Mouse (Mus musculus) right cerebral cortex, postnatal 36 days (tissue): ENCODE data around the gene Cmya5.

Experiments used
- DNase-seq, 2 experiments: peaks; one replicate each; pipeline ENCODE4 v3.0.0; 2022; ENCODE audit warnings: low spot score in 2 of 2, mixed read lengths in 1 of 2

The Cmya5 gene

DNA sequence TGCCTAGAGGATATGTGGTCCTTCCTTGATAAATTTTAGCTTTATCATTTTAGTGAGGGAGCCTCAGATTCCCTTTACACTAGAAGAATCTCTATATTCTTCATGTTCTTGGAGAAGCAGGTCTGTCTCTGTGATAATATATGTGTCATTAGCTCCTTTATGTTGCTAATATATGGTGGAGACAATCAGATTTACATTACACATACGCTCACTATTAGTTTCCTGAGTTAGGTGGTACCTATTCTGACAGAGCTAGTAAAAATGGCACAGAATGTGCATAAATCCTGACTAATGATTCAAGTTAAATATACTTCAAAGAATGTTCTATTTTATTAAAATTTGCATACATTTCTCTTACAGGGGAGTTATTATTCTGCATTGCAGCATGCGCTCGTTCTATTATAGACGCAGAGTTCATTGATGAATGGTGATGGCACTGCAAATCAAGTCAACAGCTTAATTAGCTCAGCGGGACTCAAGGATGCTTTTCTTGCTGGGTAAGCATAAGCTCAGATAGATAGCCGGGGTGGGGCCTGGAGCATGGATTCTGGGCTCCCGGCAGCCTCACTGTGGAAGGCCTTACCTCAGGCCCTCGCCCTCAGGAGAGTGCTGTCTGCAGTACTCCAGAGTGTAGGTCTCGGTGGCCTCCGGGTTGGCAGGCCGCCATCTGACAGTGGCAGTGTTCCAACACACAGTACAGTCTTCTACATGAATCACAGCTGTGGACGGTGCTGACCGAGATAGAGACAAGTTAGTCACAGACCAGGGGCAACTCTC is 81.5 kb downstream of the Cmya5 start:
- DNase-seq: peak in 1 of 2 experiments; percentile 37

DNA sequence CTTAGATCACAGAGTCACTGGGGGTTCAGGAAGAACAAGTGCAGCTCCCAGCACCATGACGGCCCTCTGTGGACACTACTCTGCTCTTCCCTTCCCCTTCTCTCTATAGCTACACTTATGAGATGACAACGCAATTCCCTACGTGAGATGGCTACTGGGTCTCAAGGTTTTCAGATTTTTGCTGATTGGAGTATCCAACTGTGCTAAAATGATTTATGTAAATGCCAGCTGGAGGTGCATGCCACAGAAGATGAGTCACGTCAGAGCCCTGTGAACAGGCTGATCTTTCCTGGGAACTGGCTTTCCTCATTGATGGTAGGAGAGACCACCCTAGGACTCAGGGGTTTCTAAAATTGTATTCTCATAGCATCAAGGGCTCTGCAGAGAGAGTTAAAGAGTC is 83.2 kb downstream of the Cmya5 start:
- DNase-seq: no peak

DNA sequence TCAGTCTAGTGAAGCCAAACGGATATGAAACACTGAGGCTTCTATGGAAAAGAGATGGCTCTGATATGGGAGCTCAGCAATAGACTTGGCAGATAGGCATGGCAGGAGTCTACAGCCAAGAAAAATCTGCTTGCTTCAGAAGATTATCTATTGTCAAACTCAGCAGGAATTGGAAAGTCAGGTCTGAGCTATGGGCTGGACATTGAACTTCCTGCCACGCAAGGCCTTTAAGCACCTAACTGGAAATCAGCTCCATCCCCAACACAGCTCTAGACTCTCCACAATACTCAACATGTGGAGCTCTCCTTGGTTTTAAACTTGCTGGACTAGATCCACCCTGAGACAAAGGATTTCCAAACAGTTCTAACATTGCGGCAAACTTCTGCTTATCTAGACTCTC is 84.1 kb downstream of the Cmya5 start:
- DNase-seq: no peak

DNA sequence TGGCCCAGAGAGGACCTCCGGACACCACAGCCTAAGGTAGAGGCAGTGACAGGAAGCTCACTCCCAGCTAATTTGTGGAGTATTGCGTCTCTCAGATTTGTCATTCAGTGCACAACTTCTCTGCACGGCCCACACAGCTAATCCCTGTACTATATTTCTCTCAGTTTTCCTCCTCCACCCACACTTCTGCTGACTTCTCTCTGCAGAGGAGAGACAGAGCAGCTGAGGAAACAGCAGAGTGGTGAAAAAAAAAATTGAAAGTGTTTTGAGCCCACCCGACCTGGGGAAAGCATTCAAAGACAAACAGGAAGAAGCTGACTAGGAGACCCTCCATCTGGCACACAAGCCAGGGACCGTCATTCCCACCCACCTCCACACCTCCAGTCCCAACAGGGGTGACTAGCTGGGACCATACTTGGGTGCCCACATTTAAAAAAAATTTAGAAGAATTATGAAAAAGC is 85.9 kb downstream of the Cmya5 start:
- DNase-seq: peak; percentile 60 to 79

DNA sequence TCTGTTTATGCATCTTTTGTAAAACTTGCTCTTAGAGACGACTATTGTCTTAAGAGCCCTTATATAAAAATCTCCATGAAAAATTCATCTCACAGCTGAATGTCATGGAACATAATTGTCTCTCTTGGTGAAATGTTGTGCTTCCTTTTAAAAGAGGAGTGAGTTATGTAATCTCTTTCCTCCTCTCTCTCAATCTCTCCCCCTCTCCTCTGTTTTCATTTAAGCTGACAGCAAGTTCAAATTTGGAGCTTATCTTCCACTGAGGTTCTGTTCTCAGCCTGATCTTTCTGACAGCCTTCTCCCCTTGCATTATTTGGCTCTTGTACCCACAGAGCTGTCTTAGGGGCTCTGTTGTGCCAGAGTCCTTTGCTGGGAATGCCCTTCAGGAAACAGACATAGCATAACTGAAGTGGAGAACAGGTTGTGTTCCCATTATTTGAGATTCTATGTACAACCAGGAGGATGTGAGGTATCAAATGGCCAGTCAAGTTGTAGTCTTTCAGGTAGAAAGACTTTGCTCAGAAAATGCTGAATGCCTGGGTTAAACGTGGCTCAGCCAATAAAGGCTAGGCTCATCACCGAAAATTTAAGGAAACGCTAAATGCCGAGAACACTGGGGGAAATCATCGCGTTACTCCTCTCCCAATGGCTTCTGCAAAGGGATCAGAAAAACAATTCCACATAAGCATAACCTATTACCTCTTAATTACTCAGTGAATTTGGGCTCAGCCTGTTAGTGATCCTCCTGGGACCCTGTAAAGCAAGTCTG is 86.8 kb downstream of the Cmya5 start:
- DNase-seq: no peak

DNA sequence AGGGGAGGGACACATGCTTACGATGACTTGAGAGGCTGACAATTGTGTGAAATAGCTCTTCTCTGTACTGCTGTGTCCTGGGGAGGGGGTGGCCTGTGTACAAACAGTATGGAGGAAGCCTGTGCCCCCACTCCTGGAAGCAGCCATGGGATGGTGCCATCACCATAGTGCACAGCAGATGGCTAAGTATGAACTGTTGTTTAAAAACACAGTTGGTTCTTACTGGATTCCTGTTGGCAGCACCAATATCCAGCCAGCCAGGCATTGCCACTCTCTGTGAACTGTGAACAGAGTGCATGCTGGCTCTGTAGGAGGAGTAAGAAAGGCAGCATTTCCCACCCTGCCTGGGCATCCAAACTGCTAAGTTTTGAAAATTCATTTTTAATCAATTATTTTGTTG is 88.4 kb downstream of the Cmya5 start:
- DNase-seq: no peak

DNA sequence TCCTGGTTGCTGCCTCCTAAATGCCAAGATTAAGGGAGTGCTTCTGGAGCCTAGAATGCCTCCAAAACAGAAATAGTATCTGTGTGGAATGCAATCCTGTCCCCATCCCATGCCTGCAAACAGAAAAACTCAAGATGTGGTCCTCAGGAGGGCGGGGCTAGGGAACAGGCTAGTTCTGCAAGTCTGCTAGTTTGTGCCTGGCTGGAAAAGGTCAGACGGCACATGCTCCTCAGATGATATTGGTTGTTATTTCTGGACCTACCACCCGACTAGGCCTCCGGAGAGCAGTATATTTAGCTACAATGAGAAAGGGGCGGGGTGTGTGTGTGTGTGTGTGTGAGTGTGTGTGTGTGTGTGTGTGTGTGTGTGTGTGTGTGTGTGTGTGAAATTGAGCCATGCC is 93.0 kb downstream of the Cmya5 start:
- DNase-seq: no peak

DNA sequence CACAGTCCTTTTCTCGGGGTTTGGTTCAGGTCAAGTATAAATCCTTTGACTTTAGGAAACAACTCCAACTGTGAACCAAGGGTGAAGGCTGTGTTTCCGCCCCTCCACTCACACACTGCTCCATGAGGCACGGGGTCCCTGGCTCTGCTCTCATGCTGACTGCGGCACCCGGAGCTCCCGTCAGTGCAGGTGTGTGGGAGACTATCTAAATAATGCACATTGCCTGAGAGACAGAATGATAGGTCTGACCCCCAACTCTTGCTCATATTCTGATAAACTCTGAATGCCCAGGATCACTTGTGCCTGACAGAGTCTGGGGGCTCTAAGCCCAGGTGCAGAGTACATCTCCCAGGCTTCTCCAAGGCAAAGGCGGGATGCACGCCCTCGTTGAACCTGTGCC is 103.5 kb downstream of the Cmya5 start:
- DNase-seq: no peak

DNA sequence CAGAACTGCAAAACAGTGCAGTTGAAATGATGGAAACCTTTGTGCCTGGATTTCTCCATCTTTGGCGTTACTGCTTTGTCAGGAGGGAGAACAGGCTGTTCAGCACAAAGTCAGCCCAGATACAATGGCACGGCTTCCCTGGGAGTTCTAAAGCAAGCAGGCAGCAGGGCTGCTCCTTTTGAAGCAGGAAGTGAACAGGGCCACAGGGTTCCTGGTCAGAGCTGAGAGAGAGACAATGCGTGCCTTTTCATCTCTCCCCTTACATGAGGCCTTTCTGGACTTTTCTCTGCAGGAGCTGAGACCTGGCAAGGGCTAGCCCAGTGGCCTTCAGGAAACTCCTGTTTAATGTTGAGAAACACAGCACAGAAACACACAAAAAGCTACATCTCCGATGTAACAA is 108.3 kb downstream of the Cmya5 start:
- no peak for DNase-seq

DNA sequence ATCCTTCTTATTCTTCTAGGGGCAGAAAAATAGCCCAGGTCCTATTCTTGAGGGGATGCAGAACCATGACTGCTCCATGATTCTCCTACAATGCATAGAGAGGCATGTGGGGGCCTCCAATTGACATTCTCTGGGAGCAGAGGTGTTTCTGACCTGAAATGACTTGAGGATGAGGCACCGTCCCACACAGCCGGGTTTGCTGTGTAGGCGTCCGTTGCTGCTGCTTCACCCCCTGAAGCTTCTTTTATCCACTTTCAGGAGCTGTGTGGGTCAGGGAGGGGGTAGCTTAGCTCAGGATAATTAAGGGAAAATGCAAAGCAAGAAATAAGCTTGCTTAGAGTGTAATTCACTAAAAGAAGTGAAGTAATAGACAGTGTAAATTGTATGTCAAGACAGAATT is 115.2 kb downstream of the Cmya5 start:
- peak in 1 of 2 experiments; percentile 65 for DNase-seq

DNA sequence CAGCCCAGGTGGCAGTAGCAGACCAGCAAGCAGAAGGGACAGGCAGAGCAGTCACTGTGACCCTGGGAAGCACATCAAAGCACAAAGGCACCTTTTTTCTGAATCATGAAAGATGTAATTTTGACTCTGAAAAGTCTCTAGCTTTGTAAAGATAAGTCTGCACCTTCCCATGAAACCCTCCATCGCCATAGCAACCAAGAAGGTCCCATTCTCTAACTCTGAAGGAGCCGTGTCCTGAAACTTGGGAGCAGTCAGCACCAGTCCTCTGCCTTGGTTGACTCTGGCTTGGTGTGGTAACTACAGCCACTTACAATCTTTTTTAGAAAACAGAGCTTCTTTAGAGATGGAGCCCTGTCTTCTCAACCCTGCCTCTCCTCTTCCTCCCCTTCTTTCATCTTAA is 119.7 kb downstream of the Cmya5 start:
- DNase-seq: no peak

DNA sequence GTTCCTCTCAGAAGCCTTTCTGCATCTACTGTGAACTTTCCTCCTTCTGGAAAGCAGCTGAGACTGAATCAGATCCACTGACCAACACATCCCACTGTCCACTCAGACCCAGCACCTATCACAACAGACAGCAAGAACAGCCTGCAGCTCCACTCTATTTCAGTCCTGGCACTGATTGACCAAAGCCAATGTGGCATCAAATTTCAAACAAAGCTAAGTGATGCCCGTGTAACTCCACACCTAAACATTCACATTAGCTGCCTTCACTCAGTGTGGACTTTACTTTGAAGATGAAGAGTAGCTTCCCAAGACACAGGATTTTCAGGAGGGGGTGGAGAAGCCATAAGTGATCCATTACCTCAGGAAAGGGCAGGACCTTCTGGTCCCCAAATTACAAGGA is 122.4 kb downstream of the Cmya5 start:
- no peak for DNase-seq

DNA sequence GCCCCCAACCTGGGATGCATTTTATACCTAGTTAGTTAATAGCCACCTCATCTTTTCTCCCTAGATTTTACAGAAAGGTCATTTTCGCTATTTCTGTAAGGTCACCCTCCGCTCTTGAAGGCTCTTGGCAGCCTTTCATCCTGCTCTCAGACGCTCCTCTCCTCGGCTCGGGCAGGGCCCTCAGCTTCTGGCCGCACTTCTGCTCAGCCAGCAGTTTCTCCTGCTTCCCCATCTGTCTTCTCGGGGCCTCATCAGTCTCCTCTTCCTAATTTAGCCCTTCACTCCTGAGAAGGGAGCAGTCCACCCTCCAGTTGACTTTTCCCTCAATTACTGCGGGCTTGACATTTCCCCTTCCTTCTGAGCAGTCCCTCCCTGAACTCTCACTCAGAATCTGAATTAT is 131.6 kb downstream of the Cmya5 start:
- no peak for DNase-seq

DNA sequence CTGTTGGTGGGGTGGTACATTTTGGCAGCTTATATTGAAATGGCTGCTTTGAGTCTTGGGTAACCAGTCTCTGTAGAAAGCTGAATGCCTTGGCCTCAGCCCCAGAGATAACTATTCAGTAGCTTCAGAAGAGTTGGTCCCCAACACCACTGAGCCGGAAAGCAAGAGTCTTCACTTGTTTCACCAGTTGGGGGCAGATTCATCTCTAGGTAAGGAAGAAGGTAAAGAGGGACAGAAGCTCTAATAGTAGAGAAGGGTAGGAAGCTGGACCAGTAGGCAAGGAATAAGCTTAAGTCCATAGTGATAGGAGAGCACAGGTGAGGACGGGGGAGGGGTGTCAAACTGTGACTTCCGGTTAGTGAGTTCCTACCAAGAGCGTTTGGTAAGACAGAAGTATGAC is 133.2 kb downstream of the Cmya5 start:
- no peak for DNase-seq

DNA sequence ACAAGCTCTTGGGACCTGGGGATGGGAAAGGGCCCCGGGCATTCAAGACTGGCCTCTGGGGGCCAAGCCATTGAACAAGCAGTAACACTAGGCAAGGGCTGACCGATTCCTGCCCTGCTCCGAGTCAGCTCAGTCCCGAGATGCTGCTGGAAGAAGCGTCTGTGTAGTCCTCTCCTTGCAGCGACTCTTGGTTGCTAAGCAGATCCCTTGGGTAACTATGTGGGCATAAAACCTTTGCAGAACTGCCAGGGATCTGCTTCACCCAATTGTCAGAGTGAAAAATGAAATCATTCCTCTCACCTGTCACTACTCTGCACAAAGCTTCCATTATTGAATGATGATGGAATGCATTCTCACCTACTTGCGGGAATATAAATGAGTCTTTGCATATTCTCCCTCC is 134.0 kb downstream of the Cmya5 start:
- peak in 1 of 2 experiments; percentile 71 for DNase-seq

DNA sequence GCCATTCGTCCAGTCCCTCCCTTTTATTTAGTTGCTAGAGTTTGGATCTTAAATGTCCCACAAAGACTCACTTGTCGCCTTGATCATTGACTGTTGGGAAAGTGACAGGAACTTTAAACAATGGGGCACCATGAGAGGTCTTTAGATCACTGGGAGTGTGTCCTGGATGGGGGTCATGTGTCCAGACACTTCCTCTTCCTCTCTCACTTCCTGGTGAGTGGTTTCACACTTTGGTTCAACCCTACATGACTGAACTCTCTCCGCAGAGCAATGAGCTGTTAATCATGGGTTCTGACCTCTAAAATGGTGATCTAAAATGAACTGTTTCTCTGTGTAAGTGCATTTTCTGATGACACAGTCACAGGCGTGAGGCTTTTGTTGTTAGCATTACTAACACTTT is 137.4 kb downstream of the Cmya5 start:
- DNase-seq: no peak

DNA sequence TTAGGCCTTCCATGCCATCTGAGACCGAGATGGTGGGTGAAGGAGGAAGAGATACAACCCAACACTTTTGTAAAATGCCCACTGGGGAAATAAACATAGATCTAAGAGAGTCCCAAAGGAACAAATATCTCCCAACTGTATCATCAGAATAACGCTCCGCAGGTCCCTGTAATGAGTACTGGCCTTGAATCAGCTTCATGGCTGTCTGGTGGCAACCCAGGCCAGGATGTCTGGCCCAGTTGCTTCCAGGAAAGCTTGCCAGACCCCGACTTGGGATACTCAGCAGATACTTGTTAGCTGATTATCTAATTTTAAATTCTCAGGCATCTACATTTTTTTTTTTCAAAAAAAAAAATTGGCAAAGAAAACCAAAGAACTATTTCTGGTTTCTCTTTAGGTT is 138.2 kb downstream of the Cmya5 start:
- no peak for DNase-seq

DNA sequence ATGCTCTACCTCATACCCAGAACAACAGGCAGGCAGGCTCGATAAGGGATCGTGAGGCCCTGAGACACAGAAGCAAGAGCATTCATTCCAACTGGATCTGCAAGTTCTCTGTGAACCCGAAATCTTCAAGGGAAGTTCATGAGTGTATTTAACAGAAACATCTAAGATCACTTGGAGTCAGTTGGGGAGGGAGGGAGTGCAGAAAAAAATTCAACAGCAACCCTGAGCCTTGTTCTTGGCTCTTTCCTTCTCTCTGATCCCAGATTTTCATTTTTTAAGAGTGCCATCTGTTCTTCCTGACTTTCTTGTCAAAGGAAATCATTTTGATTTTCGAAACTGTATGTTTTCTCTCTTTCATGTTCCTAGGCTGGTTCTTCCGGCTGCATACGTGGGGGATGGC is 140.5 kb downstream of the Cmya5 start:
- DNase-seq: no peak

DNA sequence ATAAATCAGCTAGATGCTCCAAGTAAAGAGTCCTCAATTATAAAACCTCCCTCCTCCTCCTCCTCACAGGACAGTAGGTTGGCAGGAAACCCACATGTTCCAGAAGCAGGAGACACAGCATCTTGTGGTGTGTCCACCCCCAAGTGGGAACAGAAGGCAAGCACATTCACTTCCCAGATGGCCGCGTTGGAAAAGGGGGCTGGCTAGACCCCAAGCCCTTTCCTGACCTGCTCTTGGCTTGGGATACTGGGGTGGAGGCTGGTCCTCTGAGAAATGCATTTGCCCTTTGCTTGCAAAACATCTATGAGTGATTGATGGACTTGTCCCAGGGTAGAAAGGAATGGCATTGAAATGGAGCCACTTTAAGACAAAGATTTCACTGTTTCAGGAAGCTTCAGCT is 142.1 kb downstream of the Cmya5 start:
- peak in 1 of 2 experiments; percentile 48 for DNase-seq

DNA sequence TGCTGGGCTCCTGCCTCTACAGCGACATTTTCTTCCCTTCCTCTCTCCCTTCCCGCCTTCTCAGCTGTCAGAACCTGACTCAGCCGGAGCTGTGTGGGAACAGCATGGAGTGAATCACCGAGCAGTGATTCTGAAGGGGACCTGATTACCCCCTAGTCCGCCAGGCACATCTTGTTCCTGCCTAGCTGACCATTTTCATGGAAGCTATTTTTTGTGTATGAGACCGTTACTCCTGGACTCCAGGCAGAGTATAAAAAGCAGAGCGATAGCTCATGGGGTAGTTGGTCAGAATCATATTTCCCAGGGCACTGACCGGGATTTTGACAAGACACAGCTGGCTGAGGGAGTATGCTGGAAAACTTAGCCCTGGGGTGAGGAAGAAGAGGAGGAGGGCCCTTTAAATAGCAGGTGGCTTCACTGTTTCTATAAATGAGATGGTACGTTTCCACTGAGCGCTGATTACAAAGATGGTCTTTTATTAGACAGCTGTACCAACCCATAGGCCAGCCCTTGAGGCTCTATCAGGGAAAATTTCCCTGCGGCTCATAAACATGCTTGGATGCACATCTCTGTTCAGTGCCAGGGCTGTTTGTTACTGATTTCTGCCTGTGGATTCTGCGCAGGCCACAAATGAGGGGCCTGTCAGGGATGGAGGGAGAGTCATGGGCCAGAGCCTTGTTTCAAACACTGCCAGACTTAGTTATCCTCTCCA is 143.7 kb downstream of the Cmya5 start:
- DNase-seq: peak in 1 of 2 experiments; percentile 75

DNA sequence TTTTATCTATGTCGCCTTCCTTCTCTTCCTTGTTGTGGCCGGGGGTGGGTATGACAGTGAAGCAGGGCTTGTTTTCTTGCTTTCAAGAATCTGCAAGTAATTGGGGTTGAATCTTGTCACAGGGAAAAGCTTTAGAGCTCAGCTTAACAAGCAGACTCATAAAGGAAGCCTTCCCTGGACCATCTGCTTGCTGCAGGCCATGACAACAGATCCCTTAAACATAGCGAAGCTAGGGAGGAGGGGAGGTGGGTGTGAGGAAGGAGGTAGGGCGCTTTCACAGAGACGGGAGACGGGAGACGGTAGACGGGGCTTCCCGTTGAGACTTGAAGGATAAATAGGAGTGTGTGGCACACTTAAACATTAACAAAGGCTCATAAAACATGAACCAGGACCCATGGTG is 144.7 kb downstream of the Cmya5 start:
- peak; percentile 70 to 83 for DNase-seq

DNA sequence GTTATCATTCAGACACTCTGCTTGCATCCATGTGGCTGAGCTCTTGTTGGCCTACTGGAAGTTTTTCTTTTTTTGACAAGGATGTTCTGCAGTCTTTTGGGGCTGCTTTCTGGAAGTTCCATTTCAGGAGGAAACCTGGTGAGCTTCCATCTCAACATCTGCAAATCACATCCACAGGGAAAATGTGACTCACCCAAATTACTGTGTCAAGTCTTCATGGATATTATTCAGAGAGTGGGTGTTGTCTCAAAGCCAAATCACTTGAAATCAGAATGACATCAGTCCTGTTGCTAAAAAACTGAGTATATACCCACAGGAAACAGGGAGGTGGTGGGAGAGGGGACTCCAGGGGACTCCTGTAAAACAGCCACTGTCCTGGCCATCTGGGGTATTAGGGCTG is 149.8 kb downstream of the Cmya5 start:
- no peak for DNase-seq

DNA sequence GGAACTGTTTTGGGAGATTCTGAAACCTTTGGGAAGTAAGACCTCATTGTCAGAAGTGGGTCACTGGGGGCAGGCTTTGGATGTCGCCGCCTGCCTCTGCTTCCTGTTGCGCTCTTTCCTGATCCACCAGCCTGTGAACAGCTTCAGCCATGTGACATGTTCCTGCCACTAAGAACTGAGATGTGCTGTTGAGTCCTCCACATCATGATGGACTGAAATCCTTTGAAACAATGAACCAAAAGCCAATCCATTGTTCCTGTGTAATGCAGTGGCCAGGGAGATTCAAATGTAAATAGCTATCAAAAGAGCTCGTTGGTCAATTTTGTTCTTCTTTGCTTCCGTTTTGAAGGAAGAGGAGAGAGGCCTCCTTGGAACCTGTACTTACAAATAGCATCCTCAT is 151.7 kb downstream of the Cmya5 start:
- no peak for DNase-seq
